Mouse (Mus musculus): Measurements from ENCODE around the gene Tmbim6.

GRCm38 (mm10) chr15:99344148-99344870, 48.4 kb upstream of the Tmbim6 start:
- TF ChIP-seq CTCF (IDR thresholded peaks at IDR 0.05; ENCODE audit: borderline replicate concordance, insufficient read depth, low read length) (no peak), POLR2A (IDR thresholded peaks at IDR 0.05; ENCODE audit: low read depth, low read length) (0 out of 2 replicates have a peak, but pooled peaks have one; percentile 32)

All from embryonic fibroblast, embryonic 13.5 days (primary cell).